Mouse (Mus musculus) forebrain, embryonic 10.5 days (tissue): ENCODE data around the gene Atp6v1e2. TPM values are rescaled to one million over a fixed set of nuclear protein-coding genes. Genes with fewer than 3 reads are reported as not detected.
A peak's percentile ranks its signal among the peaks of the same experiment; 100 is the strongest.

Experiments
- DNase-seq: peaks from one replicate; pipeline ENCODE4 v3.0.0-alpha.2; 2017; ENCODE audit warnings: low spot score; ENCODE audit errors: extremely low spot score
- H3K27ac ChIP-seq: fragments of 300-500 bp; sonication (generic); 2 replicates; pipeline ENCODE4 v1.5.1; 2016; ENCODE audit warnings: mild to moderate bottlenecking
- H3K27me3 ChIP-seq: fragments of 300-500 bp; sonication (generic); 2 replicates; pipeline ENCODE4 v1.6.1; 2016; ENCODE audit warnings: mild to moderate bottlenecking; ENCODE audit not compliant: poor library complexity, severe bottlenecking
- H3K36me3 ChIP-seq: fragments of 300-500 bp; sonication (generic); replicated peaks from 2 replicates; pipeline ENCODE4 v1.6.1; 2016; ENCODE audit warnings: mild to moderate bottlenecking, moderate library complexity
- H3K4me1 ChIP-seq: fragments of 300-500 bp; sonication (generic); 2 replicates; pipeline ENCODE4 v1.6.1; 2016
- H3K4me3 ChIP-seq: fragments of 300-500 bp; sonication (generic); 2 replicates; pipeline ENCODE4 v1.5.1; 2016; ENCODE audit warnings: mild to moderate bottlenecking, moderate library complexity
- H3K9me3 ChIP-seq: fragments of 300-500 bp; sonication (generic); 2 replicates; pipeline ENCODE4 v1.6.1; 2016; ENCODE audit warnings: mild to moderate bottlenecking, moderate library complexity
- WGBS: fragments of 180-500 bp; shearing (Covaris S2); methylation state at CpG from one replicate; pipeline ENCODE4 v1.1.7; 2016; 5-methylcytosine and 5-hydroxymethylcytosine counted together
- polyA plus RNA-seq: library from polyadenylated mRNA; unstranded; fragments of >200 nt; fragmentation: Nextera tagmentation; extraction: Ambion mirVana; gene quantifications from 2 replicates; pipeline ENCODE4 v1.2.1, GENCODE M21; 2016

Atp6v1e2 gene
- polyA plus RNA-seq, result not detected in 2 replicates

GRCm38 (mm10) chr17:86947840-86948796, at the start of gene Atp6v1e2:
Gene Atp6v1e2, minus strand, starts transcription at chr17:86947897.
- H3K4me1 ChIP-seq, result peaks cover 10% of the 10 kb centered on the region
- H3K9me3 ChIP-seq, result no peaks in the 10 kb centered on the region
- no peak for DNase-seq
- 87% methylated on average over 28 of the region's 28 CpGs for WGBS
- H3K36me3 ChIP-seq, result no peaks in the 10 kb centered on the region
- peak within 1 kb of the TSS; percentile 44; the same call in 1 of the 2 replicates for H3K27ac ChIP-seq
- H3K4me3 ChIP-seq, result no peak within 1 kb of the TSS
- H3K27me3 ChIP-seq, result no peaks in the 10 kb centered on the region

DNA sequence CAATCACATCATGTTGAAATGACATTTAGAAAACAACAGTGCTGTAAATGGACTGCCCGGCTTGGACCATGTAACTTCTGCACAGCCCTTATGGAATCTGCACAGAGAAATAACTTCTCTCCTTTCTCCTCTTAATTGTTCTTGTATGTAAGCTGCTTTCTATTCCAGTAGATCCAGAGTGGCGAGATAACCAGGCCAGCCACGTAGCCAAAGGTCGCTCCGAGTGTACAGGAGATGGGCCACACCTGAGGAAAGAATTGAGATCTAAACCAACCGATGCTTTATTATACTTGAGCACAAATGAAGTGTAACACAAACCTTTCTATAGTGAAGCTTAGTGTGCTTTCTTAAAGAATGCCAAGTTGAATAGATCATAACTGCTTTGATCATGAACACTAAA, 49.6 kb upstream of the Atp6v1e2 start:
- Histone ChIP-seq H3K27me3 (no peaks in the 10 kb centered on the region), H3K9me3 (no peaks in the 10 kb centered on the region), H3K36me3 (peaks cover 39% of the 10 kb centered on the region), H3K4me3 (no peak overlapping the region), H3K27ac (no peak overlapping the region), H3K4me1 (no peaks in the 10 kb centered on the region)
- peak; percentile 3 for DNase-seq
- WGBS, result 93% methylated on average over 6 of the region's 6 CpGs

GRCm38 (mm10) chr17:86991306-86991705, 43.6 kb upstream of the Atp6v1e2 start:
- H3K4me3 ChIP-seq, result no peak overlapping the region
- H3K27me3 ChIP-seq, result no peaks in the 10 kb centered on the region
- WGBS, result 89% methylated on average over 8 of the region's 8 CpGs
- no peaks in the 10 kb centered on the region for H3K9me3 ChIP-seq
- peaks cover 18% of the 10 kb centered on the region for H3K4me1 ChIP-seq
- peaks cover 9% of the 10 kb centered on the region for H3K36me3 ChIP-seq
- no peak for DNase-seq
- H3K27ac ChIP-seq, result no peak overlapping the region

DNA sequence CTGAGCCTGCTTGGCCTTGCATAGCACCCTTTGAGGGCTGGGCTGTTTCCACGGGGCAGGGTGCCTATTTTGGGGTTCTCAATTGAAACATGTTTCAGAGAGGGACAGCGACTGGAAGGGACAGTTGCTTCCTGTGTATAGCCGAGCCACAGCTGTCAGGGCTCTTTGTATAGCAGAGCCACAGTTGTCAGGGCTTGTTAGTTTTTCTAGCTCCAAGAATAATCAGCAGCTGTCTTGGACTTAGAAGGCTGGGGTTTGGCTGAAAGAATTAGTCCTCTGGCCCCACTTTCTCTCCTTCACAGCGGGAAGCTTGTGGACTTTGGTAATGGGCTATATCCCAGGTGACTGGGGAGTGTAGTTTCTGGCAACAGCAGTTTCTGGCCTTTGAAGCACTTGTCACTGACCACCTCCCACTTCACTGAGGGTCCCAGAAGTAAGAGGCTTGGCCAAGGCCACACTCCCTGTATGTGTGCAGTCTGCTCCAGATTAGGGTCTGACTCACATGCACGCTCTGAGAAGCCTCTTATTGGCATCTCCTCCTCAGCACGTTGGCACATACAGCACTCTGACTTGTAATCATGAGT, 41.0 kb upstream of the Atp6v1e2 start:
- 74% methylated on average over 6 of the region's 6 CpGs for WGBS
- no peaks in the 10 kb centered on the region for H3K27me3 ChIP-seq
- H3K36me3 ChIP-seq, result no peaks in the 10 kb centered on the region; the same call in 1 of the 2 replicates
- DNase-seq, result no peak
- H3K4me3 ChIP-seq, result no peak overlapping the region
- no peaks in the 10 kb centered on the region for H3K9me3 ChIP-seq
- H3K4me1 ChIP-seq, result peaks cover 30% of the 10 kb centered on the region
- no peak overlapping the region for H3K27ac ChIP-seq

- Histone ChIP-seq H3K27me3 (no peaks in the 10 kb centered on the region), H3K4me1 (peaks cover 30% of the 10 kb centered on the region), H3K36me3 (peaks cover 1% of the 10 kb centered on the region; the same call in 1 of the 2 replicates), H3K9me3 (no peaks in the 10 kb centered on the region), H3K27ac (no peak overlapping the region), H3K4me3 (no peak overlapping the region)
- WGBS, result 90% methylated on average over 5 of the region's 5 CpGs
- no peak for DNase-seq
These were observed 40.5 kb upstream of the Atp6v1e2 start for GRCm38 (mm10) chr17:86988161-86988560.

GRCm38 (mm10) chr17:86986449-86987138, 38.9 kb upstream of the Atp6v1e2 start:
- H3K36me3 ChIP-seq, result peaks cover 6% of the 10 kb centered on the region; the same call in 1 of the 2 replicates
- no peak overlapping the region for H3K27ac ChIP-seq
- no peak overlapping the region; the same call in 1 of the 2 replicates for H3K4me3 ChIP-seq
- no peak for DNase-seq
- peaks cover 30% of the 10 kb centered on the region for H3K4me1 ChIP-seq
- 59% methylated on average over 17 of the region's 17 CpGs for WGBS
- H3K27me3 ChIP-seq, result no peaks in the 10 kb centered on the region
- no peaks in the 10 kb centered on the region for H3K9me3 ChIP-seq

DNA sequence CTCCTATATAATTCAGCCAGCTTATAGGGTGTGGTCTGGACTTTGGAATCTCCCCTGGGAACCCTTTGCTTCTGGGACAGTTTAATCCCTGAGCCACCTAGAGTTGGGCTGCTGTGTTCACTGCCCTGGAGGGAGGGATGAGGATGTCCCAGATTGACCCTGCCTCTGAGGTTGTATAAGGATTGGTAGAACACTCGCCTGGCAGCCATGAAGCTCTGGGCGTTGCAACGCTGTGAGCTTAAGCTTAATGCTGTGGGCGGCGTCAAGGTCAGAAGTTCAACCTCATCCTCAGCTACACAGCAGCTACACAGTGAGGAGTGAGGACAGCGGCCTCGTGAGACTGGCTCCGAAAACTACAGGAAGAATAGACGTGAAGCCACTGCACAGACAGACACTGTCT, 34.8 kb upstream of the Atp6v1e2 start:
- H3K9me3 ChIP-seq, result no peaks in the 10 kb centered on the region
- peaks cover 23% of the 10 kb centered on the region for H3K4me1 ChIP-seq
- DNase-seq, result no peak
- H3K36me3 ChIP-seq, result peaks cover 30% of the 10 kb centered on the region
- H3K4me3 ChIP-seq, result no peak overlapping the region
- H3K27me3 ChIP-seq, result no peaks in the 10 kb centered on the region
- 73% methylated on average over 9 of the region's 9 CpGs for WGBS
- no peak overlapping the region for H3K27ac ChIP-seq

- 95% methylated on average over 2 of the region's 2 CpGs for whole genome bisulfite sequencing
- H3K27ac ChIP-seq, result no peak overlapping the region
- no peaks in the 10 kb centered on the region for H3K9me3 ChIP-seq
- H3K36me3 ChIP-seq, result peaks cover 30% of the 10 kb centered on the region
- no peaks in the 10 kb centered on the region for H3K27me3 ChIP-seq
- H3K4me3 ChIP-seq, result no peak overlapping the region
- no peak for DNase-seq
- peaks cover 16% of the 10 kb centered on the region for H3K4me1 ChIP-seq
These were observed 34.0 kb upstream of the Atp6v1e2 start for GRCm38 (mm10) chr17:86981701-86982100.

DNA sequence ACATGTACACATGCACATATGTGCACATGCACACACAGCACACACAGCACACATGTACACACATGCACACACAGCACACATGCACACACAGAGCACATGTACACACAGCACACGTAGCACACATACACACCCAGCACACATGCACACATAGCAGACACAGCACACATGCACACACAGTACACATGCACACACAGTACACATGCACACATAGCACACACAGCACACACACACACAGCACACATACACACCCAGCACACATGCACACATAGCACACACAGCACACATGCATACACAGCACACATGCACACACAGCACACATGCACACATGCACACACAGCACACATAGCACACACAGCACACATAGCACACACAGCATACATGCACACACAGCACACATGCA, 33.5 kb upstream of the Atp6v1e2 start:
- Histone ChIP-seq H3K4me3 (no peak overlapping the region), H3K4me1 (peaks cover 11% of the 10 kb centered on the region), H3K9me3 (no peaks in the 10 kb centered on the region), H3K36me3 (peaks cover 34% of the 10 kb centered on the region), H3K27me3 (no peaks in the 10 kb centered on the region), H3K27ac (no peak overlapping the region)
- no peak for DNase-seq
- 90% methylated on average over 1 of the region's 1 CpGs for WGBS

GRCm38 (mm10) chr17:86978496-86978895, 30.8 kb upstream of the Atp6v1e2 start:
- H3K27me3 ChIP-seq, result no peaks in the 10 kb centered on the region
- H3K9me3 ChIP-seq, result no peaks in the 10 kb centered on the region
- DNase-seq, result no peak
- H3K4me3 ChIP-seq, result no peak overlapping the region
- 89% methylated on average over 6 of the region's 6 CpGs for WGBS
- no peaks in the 10 kb centered on the region for H3K4me1 ChIP-seq
- no peak overlapping the region for H3K27ac ChIP-seq
- H3K36me3 ChIP-seq, result peaks cover 57% of the 10 kb centered on the region

DNA sequence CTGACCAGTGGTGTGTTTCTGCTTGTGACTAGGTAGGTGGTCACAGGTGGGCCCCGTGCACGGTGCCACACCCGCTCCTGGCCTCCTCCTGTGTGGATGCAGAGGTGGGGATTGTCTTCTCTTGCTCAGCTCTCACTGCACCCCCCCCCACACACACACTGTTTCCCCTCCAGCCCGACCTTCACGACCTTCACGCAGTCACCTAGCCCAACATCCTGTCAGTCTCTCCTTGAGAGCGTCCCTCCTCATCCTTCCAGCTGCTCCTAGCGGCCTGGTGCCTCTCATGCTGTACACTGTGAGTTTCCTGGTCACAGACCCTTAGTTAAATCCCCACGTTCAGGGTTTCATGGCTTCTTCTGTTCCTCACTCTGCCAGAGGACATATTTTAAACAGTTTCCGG, 28.7 kb upstream of the Atp6v1e2 start:
- Histone ChIP-seq H3K4me3 (no peak overlapping the region), H3K9me3 (no peaks in the 10 kb centered on the region), H3K27ac (no peak overlapping the region), H3K4me1 (no peaks in the 10 kb centered on the region), H3K36me3 (peaks cover 59% of the 10 kb centered on the region), H3K27me3 (no peaks in the 10 kb centered on the region)
- WGBS, result 86% methylated on average over 10 of the region's 10 CpGs
- no peak for DNase-seq

GRCm38 (mm10) chr17:86973097-86973496, 25.4 kb upstream of the Atp6v1e2 start:
- 98% methylated on average over 2 of the region's 2 CpGs for WGBS
- H3K27me3 ChIP-seq, result no peaks in the 10 kb centered on the region
- H3K4me3 ChIP-seq, result no peak overlapping the region
- no peaks in the 10 kb centered on the region for H3K9me3 ChIP-seq
- H3K4me1 ChIP-seq, result peaks cover 10% of the 10 kb centered on the region
- H3K36me3 ChIP-seq, result peaks cover 55% of the 10 kb centered on the region
- DNase-seq, result no peak
- no peak overlapping the region for H3K27ac ChIP-seq
